Mouse (Mus musculus): ENCODE measurements around the gene Pinlyp.

Gene Pinlyp

DNA sequence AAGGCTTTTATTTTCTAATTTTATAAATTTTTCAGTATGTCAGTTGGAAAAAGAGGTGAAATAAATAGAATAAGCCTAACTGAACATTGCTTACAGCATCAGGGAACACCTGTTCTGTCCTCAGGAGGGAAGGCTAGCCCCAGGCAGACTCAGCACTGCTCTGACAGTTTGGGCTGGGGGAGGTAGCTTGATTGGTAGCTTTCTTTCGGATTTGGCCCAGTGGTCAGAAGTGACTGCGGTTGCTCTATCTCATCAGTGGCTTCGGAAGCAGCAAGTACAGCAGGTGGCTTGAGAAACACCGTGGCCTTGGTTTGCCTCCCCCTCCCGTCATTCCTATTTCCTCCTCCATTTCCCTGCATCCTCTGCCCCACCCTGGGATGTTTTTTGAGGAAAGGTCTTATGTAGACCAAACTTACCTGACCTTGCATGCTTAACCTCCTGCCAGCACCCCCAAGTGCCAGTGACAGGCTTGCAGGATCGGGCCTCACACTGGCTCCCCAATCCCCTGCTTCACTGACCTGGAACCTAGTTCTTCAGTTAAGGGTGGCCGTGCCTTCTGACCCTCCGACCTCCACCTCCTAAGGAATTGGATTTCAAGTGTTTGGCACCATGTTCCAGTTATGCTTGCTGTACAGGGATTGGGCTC, 17.4 kb upstream of the Pinlyp start:
- DNase-seq (ENCODE audit: extremely low spot score) = no peak

DNA sequence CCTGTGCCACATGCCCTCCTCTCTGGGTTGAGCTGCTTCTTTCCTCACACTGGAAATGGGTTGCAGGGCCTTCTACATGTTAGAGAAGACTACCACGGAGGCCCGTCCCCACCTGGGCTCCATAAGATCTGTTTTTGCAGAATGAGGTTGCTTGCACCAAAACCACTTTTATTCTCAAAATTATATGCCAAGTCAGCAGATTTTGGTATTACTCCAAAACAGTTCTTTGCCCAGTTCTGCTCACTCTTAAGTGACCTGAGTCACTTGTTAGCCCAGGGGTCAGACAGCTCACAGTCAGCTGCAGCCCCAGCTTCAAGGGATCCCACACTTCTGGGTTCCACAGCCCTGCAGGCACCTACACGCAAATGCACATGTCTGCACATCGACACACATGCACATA, 15.5 kb upstream of the Pinlyp start:
- no peak for DNase-seq (ENCODE audit: extremely low spot score)

DNA sequence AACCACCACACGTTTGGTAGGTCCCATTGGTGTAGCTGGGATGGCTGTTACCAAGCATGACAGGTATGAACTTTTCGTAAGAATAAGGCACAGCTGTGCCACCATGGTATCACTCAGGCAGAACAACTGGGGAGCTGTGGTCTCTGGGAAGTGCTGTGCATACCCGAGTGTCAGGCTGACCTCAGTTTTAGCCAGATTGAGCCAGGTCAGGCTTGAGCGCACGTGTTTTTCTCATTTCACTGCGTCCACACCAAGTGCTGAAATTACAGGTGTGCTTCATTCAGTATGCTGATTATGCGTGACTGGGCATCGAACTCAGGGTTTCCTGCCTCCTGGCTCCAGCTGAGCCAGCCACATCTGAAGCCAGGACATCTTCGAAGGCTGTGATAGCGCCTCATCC, 9.9 kb upstream of the Pinlyp start:
- no peak for DNase-seq (ENCODE audit: extremely low spot score)

DNA sequence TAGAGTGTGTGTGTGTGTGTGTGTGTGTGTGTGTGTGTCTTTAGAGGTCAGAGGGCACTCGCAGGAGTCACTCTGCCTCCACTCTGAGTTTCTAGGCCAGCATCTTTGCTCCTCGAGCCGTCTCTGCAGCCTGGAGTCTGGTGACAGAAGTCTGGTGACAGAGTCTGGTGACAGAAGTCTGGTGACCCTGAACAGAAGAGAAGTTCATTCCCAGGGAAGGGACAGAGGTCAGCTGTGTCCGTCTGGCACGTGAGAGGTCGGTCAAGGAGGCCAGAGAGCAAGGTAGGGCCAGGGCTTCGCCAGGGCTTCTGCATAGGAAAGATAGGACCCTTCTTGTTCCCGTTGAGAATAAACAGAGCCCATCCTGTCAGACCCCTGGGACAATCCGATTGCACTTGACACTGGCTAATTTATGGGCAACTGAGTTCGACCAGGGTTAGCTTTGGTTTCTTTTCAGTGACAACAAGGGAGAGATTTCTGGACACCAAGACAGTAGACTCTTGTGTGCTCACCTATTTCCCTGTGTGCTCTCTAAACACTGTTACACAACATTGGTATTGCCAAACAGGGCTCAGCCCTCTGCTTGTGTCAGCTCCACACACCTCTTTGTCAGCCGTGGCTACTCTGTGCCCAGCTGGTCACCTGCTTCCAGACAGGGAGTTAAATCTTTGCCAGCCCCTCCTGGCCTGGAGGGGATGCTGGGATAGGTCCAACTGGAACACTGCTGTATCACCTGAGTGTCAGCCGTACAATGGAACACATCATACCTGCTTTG, 6.3 kb upstream of the Pinlyp start:
- no peak for DNase-seq (ENCODE audit: extremely low spot score)

DNA sequence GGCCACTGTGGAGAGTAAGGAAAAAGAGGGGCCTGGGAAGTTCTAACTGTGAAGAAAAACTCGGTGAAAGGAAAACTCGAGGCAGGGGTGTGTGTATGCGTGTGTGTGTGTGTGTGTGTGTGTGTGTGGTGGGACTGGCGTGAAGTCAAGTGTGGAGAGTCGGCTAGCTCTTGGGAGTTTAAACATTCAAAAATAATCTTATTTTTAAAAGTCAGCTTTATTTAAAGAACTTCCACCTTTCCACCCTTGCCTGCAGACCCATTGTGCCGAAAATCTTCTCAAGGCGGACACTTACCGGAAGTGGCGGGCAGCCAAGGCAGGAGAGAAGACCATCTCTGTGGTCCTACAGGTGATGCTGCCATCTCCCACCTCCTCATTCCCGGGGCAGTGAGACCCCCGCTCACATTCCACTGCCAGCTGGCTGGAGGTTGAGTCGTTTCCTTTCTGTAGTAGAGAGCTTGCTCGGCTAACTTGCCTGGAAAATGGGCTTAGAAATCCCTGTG, 1.7 kb upstream of the Pinlyp start:
- DNase-seq (ENCODE audit: extremely low spot score) = no peak

DNA sequence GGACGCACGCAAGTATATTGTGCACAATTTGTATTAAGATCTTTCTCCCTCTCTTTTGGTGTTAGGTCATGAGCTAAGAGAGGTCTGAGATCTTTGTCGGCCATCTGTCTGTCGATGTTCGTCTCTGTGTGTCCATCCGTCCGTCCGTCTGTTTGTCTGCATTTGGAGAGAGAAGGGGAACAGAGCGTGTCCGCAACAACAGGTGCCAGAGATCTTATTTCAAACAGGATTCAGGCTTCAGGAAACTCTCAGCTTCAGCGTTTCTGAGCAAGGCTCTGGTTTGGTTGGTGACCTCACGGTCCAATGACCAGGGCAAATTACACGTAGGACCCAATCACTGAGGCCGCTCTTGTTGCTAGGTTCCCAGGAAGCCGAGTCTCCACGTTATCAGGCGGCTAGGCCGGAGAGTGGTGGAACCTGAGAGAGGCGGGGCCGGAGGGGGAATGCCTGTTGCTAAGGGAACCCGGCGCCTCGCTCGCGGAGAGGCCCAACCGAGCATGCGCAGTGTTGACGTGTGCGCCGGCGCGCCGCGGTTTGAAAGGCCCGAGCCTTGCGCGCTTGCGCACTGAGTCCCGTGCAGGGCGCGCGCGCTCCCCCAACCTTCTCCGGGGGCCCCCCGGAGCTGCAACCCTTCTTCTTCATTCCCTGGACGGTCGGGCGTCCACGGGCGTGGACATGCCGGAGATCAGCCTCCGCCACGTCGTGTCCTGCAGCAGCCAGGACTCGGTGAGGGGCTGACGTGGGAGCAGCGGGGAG, 894 bp upstream of the Pinlyp start:
- peak; percentile 99 for DNase-seq (ENCODE audit: extremely low spot score)

DNA sequence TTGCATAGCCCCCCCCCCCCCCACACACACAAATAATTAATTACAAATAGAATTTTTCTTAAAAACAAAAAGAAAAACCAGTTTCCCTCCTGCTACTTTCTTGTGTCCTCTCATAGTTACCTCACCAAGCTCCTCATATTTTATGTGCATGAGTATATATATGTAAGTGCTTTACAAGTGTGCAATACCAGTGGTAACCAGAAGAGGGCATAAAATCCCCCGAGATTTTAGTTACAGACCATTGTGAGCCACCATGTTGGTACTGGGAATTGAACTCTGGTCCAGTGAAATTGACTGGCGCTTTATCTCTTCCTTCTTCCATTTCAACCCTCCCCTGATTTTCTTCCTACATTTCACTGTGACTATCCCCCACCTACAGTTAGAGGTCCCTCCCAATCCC, 1.4 kb downstream of the Pinlyp start:
- no peak for DNase-seq (ENCODE audit: extremely low spot score)

DNA sequence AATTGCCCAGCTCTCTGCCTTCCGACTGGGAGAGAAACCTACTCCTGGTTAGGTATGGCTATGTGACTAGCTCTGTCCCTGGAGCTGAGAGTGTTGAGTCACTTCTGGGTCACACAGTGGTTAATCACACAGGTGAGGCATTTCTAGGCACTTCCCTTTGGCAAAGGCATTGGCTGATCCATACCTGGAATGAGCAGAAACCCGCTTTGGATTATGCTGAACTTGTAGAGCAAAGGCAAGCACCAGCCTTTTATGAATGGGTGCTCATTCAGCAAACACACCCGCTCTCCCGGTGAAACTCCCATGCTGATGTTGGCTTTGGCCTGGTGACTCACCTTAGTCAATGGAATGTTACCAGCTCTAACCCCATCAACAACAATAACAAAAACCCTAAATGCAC, 6.2 kb downstream of the Pinlyp start:
- DNase-seq (ENCODE audit: extremely low spot score) = no peak

DNA sequence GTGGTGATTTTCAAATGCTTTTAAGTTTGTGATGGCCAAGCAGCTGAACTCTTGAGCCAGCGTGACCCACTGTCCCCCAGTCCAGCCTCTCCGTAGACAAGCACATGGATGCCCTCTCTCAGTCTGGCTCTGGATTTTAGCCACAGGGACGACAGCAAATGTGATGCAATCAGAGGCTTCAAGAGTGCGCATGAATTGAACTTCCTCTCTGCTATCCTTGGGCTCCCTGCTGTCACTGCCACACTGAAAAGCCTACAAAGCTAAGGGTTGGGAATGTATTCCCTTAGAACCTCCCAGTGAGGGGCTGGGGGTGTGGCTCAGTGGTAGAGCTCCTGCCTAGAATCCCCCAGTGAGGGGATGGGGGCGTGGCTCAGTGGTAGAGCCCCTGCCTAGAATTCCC, 7.2 kb downstream of the Pinlyp start:
- no peak for DNase-seq (ENCODE audit: extremely low spot score)

DNA sequence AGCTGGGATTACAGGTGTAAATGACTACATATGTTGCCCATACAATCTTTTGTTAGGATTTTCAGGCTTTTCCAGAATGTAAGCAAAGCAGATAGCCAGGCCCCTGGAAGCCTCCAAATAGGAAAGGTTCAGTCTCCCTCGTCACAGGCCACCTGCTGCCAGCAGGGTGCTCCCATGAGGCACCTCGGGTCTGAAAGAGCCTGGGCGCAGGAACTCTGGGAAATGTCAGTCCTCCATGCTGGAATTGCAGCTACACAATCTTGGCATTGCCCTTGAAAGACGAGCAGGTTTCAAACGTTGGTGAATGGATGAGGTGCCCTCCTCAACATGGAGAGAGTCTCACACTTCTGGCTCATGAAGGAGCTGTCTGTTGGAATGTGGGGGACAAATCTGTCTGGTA, 7.8 kb downstream of the Pinlyp start:
- DNase-seq (ENCODE audit: extremely low spot score) = no peak

DNA sequence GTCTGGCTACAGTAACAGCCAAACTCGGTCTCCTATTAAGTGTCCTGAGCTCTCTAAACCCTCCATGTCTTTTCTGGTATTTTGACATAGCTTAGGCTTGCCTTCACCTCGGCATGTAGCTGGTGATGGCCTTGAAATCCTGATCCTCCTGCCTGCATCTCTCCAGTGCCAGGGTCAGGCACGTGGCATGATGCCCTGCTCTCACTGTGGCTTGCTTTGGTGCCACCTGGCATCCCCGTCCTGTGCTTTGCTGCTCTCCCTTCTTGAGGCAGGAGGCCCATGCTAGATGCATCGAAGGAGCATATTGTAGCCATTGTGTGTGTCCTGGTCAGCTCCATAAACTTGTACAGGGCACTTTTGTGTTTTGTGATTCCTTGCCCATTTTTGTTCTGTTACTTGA, 8.3 kb downstream of the Pinlyp start:
- no peak for DNase-seq (ENCODE audit: extremely low spot score)

DNA sequence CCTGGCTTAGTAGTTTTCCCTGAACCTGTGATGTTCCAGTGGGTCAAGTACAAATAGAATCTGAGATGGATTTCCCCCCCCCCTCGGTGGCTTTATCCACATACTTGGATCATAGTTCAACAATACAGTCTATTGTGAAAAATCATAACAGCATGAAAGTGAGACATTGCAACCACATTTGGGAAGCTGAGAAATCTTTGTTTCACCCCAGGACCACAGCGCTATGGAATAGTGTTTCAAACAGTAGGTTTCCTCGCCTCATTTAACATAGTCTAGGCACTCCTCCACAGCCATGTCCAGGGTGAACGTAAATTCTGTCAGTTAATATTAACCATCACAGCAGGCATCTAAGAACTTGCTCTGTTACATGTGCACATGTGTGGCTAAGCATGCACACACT, 8.8 kb downstream of the Pinlyp start:
- DNase-seq (ENCODE audit: extremely low spot score) = no peak

DNA sequence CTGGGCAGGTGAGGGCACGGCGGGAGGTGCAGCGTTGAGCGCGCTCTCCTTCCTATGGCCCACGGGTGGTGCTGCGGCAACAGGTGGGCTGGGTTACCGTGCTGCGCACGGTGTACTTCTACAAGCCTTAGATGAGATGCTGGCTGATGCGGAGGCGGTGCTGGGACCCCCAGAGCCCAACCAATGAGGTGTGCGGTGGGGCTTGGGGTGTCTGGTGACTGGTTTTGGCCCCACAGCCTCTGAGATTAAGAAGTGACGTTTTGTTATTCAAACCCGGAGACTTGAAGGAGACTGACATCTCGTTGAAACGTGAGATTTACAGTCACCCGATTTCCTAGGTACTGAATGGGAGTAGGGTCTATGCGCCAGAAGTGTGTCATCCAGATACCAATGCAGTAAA, 11.6 kb downstream of the Pinlyp start:
- DNase-seq (ENCODE audit: extremely low spot score) = peak; percentile 17

DNA sequence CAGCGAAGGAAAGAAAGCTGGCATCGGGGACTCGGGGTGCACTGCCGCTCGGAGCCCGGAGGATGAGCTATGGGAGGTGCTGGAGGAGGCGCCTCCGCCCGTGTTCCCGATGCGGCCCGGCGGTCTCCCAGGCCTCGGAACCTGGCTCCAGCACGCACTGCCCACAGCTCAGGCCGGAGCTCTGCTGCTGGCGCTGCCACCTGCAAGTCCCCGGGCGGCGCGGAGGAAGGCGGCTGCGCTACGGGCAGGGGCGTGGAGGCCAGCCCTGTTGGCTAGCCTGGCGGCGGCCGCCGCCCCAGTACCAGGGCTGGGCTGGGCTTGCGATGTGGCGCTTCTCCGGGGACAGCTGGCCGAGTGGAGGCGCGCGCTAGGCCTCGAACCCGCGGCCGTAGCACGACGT, 12.1 kb downstream of the Pinlyp start:
- no peak for DNase-seq (ENCODE audit: extremely low spot score)

DNA sequence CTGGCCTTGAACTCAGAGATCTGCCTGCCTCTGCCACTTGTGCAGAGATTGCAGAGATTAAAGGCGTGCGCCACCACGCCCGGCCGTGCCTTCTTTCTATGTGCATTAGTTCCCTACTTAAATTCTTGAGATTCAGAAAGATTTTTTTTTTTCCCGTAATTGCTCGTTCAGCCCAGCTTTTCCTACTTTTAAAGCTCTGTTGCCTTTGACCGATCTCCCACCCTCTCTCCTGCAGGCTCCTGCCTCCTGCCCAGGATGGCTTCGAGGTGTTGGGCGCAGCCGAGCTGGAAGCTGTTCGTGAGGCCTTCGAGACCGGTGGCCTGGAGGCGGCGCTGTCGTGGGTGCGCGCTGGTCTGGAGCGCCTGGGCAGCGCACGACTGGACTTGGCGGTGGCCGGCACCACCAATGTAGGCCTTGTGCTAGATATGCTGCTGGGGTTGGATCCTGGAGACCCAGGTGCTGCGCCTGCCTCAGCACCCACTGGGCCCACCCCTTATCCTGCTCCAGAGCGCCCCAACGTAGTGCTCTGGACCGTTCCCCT, 12.8 kb downstream of the Pinlyp start:
- DNase-seq (ENCODE audit: extremely low spot score) = no peak

DNA sequence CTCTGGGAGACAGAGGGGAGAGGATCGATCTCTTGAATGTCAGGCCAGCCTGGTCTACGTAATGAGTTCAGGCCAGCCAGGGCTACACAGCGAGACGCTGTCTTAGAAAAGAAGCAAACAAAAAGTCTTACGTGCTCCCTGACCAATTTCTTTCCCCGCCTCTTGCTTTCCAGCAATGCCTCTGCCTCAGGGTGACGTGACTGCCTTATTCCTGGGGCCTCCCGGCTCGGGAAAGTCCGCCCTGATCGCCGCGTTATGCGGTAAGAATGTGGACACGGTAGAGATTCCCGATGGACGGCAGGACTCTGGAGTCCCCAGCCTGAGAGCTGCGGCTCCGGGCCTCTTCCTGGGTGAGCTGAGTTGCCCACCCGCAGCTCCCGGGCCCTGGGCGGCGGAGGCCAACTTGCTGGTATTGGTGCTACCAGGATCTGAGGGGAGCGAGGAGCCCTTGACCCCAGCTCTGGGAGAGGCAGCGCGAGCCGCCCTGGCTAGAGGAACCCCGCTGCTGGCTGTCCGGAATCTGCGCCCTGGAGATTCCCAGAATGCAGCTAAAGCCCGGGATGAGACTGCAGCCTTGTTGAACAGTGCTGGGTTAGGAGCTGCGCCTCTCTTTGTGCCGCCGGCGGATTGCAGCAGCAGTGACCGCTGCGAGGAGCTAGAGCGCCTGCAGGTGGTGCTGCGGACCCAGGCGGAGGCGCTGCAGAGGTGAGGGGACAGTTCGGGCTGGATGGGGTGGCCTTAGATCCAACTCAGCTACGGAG, 14.5 kb downstream of the Pinlyp start:
- peak; percentile 82 for DNase-seq (ENCODE audit: extremely low spot score)

DNA sequence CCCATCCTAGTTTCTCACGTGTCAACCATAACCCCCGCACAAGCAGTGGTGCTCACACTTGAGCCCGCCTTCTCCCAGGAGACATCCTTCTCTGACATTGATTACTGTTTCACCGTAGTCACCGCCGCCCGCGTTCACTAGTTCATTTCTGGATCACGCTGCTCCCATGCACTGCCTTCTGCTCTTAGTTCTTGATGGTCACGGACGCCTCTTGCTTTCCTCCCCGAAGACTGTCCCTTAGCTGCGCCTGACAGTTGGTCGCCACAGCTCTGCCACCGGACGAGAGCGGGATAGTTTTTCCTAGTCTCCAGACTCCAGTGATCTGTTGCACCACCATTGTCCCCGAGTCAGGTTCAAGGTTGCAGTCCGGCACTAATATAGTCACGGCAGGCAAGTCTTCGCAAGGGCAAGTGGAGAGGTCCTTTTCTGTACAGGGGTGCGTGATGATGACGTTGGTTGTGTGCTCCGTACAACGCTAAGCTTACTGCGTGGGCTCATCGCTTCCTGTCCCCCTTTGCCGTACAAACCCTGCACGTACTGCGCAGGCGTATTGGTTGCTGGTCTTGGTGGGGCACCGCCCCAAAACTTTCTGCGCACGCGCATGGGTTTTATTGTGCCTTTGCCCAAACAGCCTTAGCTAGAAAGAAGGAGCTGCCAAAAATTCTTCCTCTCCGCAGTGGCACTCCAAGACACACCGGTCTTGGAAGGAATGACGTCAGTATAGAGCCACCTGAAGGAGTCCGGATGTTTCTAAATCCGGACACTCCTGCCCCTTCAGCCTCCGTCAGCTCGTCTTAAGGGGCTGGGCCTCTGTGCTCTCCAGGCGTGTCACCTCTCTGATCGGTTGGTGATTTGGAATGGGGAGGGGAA, 15.6 kb downstream of the Pinlyp start, which contains the start of gene Irgq:
TSS of gene Irgq (plus strand) at position 628 of the 870 bp plus-strand sequence.
- peak; percentile 95 for DNase-seq (ENCODE audit: extremely low spot score)

DNA sequence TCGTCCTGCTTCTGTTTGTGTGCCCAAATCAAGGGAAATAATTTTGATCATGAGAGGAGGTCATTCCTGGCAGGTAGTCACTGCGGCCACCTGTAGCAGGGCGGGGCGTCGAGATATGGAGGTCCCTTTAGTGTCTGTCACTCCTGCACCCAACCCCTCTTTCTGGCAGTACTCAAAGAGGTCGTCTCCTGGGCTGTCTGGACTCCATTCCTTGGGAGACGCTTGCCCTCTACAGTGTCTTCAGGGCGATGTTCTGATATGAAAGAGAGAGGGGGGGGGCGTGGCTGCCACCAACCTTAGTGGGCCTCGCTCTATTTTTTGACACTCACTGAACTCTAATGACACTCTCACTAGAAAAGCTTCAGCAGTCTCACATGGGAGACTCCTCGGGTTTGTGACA, 16.3 kb downstream of the Pinlyp start:
- DNase-seq (ENCODE audit: extremely low spot score) = no peak

DNA sequence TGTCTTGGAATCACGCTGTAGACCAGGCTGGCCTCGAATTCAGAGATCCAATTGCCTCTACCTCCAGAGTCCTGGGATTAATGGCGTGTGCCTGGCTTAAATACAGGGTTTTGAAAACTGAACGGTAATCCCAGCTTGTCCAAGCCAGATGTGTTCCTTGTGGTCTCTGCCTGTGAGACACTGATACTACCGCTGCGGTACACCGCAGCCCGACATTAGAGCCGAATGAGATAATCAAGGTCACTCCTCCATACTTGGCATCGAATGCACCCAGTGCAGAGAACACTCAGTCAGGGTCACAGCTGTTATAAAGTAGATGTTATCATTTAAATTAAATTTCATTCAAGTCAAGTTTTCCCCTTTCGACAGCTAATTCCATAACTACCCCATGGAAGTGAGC, 17.1 kb downstream of the Pinlyp start:
- DNase-seq (ENCODE audit: extremely low spot score) = no peak

DNA sequence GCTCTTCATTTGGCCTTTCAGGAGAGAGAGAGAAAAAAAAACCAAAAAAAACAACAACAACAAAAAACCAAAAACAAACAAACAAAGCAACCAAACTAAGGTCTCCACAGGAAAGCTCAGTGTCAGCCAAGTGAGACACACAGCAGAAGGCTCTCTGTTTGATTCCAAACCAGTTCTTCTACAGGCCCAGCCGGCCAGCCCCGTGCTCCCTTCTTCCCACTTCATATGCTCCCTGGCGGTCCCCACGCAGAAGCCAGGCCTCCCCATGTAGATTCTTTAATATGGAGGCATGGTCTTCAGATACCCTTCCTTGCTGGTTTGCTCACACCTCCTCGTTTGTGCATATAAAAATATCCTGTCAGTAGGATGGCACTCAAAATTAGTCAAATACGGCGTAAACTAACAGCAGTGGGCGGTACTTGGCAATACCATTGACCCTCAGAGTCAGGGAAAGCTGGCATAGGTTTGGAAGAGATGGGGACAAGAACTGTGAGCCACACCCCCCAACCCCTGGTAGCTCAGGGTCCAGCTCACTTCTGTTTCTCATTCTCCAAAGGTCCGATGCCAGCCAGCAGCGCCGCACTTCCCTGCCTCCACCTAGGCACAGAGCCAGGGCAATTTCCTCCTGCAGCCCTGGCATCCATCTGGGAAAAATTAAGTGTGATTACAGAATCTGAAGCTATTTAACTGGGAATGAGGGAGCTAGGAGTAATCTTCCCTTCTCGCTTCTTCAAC, 20.1 kb downstream of the Pinlyp start:
- DNase-seq (ENCODE audit: extremely low spot score) = no peak

Data from embryo, embryonic 9.5 days (tissue).